Mouse (Mus musculus): ENCODE measurements around the gene Ypel4. TPM values are rescaled to one million over a fixed set of nuclear protein-coding genes. Genes with fewer than 3 reads are reported as not detected.

The Ypel4 gene
- polyA plus RNA-seq, 1 experiment from 2014 or later, result 7.4 TPM

DNA sequence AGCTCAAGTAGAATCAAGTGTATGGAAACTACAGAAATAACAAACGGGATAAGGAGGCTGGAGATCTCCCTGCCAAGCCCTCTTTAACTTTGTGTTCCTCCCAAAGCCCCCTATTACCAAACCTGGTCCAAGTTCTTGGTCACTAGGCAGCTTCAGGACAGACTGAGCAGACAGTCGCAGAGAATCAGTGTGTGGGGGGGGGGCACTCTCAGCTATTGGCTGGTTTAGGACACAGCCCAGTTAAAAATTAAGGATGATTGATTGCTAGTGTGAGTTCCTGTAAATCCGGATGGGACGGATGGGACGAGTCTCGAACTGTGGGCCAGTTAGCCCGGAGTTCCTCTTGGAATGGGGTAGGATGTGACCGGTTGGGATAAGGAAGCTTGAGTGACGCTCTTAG lies 41.4 kb downstream of the Ypel4 start, which contains the start of gene Serping1:
Serping1 (minus strand) TSS at position 204 of the 400 bp plus-strand sequence.
- Histone ChIP-seq H3K9ac (ENCODE audit: low read length) (peak within 1 kb of the TSS; percentile 9; the same call in 1 of the 2 replicates), H3K4me1 (ENCODE audit: control insufficient read depth, insufficient read depth, low read length) (peaks cover 4% of the 10 kb centered on the region; the same call in 1 of the 2 replicates), H3K36me3 (ENCODE audit: control insufficient read depth, insufficient read depth, low read length) (no peaks in the 10 kb centered on the region), H3K4me3 (ENCODE audit: low read depth, low read length) (peak within 1 kb of the TSS; percentile 6; the same call in 1 of the 2 replicates), H3K27me3 (ENCODE audit: control insufficient read depth, insufficient read depth, low read length) (no peaks in the 10 kb centered on the region), H3K9me3 (ENCODE audit: control insufficient read depth, low read length) (no peaks in the 10 kb centered on the region), H3K4me2 (ENCODE audit: low read depth, severe bottlenecking) (peak within 1 kb of the TSS; percentile 33), H3K27ac (replicated peaks; ENCODE audit: low read depth, low read length) (no peak within 1 kb of the TSS)
- DNase-seq (ENCODE audit: low spot score) (no peak), ATAC-seq (ENCODE audit: insufficient number of reproducible peaks, low FRiP score, low TSS enrichment, low read depth) (peak; percentile 36; the same call in 1 of the 2 replicates)
- 67% methylated on average over 9 of the region's 9 CpGs for WGBS

DNA sequence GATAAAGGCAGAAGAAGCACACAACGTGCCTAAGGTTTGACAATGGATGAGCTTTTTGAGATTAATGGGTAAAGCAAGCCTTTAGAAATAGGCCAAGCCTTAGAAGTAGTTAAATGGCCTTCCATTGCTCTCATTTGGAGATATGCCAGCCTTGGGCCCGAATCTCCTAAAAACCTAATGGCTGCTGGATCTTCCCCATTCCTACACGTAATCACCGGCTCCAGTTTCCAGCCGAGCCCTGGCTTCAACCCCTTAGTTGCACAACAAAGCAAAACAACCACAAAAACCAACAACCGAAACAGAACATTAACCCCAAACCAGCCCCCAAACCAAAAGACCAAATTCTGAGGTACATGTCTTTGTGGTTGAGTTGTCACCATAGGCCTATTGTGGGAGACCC lies 41.8 kb downstream of the Ypel4 start:
- ATAC-seq (ENCODE audit: insufficient number of reproducible peaks, low FRiP score, low TSS enrichment, low read depth) (no peak), DNase-seq (ENCODE audit: low spot score) (no peak)
- no peaks in the 10 kb centered on the region for H3K9me3 ChIP-seq (ENCODE audit: control insufficient read depth, low read length)
- no peaks in the 10 kb centered on the region for H3K36me3 ChIP-seq (ENCODE audit: control insufficient read depth, insufficient read depth, low read length)
- H3K4me2 ChIP-seq (ENCODE audit: low read depth, severe bottlenecking), result no peak overlapping the region
- 88% methylated on average over 6 of the region's 6 CpGs for WGBS
- no peaks in the 10 kb centered on the region for H3K27me3 ChIP-seq (ENCODE audit: control insufficient read depth, insufficient read depth, low read length)
- H3K4me1 ChIP-seq (ENCODE audit: control insufficient read depth, insufficient read depth, low read length), result peaks cover 4% of the 10 kb centered on the region; the same call in 1 of the 2 replicates
- no peak overlapping the region for H3K9ac ChIP-seq (ENCODE audit: low read length)
- H3K4me3 ChIP-seq (ENCODE audit: low read depth, low read length), result no peak overlapping the region
- no peak overlapping the region for H3K27ac ChIP-seq (replicated peaks; ENCODE audit: low read depth, low read length)

DNA sequence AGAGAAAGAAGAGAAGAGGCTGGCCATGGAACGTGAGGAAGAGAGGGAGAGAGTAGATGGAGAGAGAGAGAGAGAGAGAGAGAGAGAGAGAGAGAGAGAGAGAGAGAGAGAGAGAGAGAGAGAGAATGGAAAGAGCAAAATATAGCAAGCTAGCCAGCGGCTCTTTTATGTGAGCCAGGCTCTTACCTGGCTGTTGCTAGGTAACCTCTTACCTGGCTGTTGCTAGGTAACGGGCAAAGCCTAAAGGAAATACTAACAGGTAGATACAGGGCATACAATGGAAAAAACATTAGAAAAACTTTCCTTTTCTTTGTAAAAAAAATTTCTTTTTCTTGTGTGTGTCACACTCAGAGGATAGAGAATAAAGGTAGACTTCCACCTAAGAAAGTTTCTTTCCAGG lies 43.8 kb downstream of the Ypel4 start:
- Histone ChIP-seq H3K4me2 (ENCODE audit: low read depth, severe bottlenecking) (no peak overlapping the region), H3K4me1 (ENCODE audit: control insufficient read depth, insufficient read depth, low read length) (peaks cover 4% of the 10 kb centered on the region; the same call in 1 of the 2 replicates), H3K9ac (ENCODE audit: low read length) (no peak overlapping the region), H3K9me3 (ENCODE audit: control insufficient read depth, low read length) (no peaks in the 10 kb centered on the region), H3K4me3 (ENCODE audit: low read depth, low read length) (no peak overlapping the region), H3K27ac (replicated peaks; ENCODE audit: low read depth, low read length) (no peak overlapping the region), H3K36me3 (ENCODE audit: control insufficient read depth, insufficient read depth, low read length) (no peaks in the 10 kb centered on the region), H3K27me3 (ENCODE audit: control insufficient read depth, insufficient read depth, low read length) (no peaks in the 10 kb centered on the region)
- 62% methylated on average over 3 of the region's 3 CpGs for WGBS
- DNase-seq (ENCODE audit: low spot score) (no peak), ATAC-seq (ENCODE audit: insufficient number of reproducible peaks, low FRiP score, low TSS enrichment, low read depth) (no peak)

DNA sequence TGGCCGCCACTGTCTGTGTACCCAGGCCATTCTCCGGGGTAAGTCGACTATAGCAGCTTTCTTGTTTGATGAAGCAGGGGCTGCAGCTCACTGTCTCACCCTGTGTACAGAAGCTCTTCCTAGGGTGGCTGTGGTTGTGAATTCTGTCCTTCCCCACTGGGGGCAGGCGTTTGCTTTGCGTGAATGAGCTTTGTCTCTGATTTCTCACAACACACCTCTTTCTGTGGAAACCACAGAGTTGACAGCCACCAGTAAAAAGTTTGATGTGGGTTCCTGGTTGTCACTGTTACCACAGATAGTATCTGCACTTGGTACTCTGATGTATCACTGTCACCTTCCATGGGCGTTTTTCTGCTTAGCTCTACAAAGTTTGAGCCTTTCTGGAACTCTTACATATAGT lies 45.4 kb downstream of the Ypel4 start:
- no peak for DNase-seq (ENCODE audit: low spot score)

DNA sequence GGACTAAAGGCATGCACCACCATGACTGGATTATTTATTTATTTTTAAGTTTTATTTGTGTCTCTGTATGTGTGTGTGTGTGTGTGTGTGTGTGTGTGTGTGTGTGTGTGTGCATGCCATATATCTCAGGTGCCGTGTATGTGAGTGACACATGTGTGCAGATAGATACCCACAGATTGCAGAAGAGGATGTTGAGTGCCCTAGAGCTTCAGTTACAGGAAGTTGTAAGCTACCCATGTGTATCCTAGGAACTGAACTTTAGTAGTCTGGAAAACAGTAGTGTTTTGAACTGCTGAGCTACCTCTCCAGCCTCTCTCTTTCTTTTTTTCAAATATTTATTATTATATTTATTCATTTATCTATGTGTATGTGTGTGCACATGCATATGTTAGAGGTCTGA lies 49.5 kb downstream of the Ypel4 start:
- no peaks in the 10 kb centered on the region for H3K9me3 ChIP-seq (ENCODE audit: control insufficient read depth, low read length)
- ATAC-seq (ENCODE audit: insufficient number of reproducible peaks, low FRiP score, low TSS enrichment, low read depth) (no peak), DNase-seq (ENCODE audit: low spot score) (no peak)
- no peak overlapping the region for H3K27ac ChIP-seq (replicated peaks; ENCODE audit: low read depth, low read length)
- no peaks in the 10 kb centered on the region for H3K36me3 ChIP-seq (ENCODE audit: control insufficient read depth, insufficient read depth, low read length)
- H3K4me1 ChIP-seq (ENCODE audit: control insufficient read depth, insufficient read depth, low read length), result no peaks in the 10 kb centered on the region
- no peak overlapping the region for H3K4me2 ChIP-seq (ENCODE audit: low read depth, severe bottlenecking)
- H3K27me3 ChIP-seq (ENCODE audit: control insufficient read depth, insufficient read depth, low read length), result no peaks in the 10 kb centered on the region
- H3K4me3 ChIP-seq (ENCODE audit: low read depth, low read length), result no peak overlapping the region
- H3K9ac ChIP-seq (ENCODE audit: low read length), result no peak overlapping the region
- 94% methylated on average over 1 of the region's 1 CpGs for WGBS

More for the DNA sequence above, 45.4 kb downstream of the Ypel4 start:
- no peak overlapping the region for H3K27ac ChIP-seq (replicated peaks; ENCODE audit: low read depth, low read length)
- H3K9me3 ChIP-seq (ENCODE audit: control insufficient read depth, low read length), result no peaks in the 10 kb centered on the region
- no peak overlapping the region for H3K4me2 ChIP-seq (ENCODE audit: low read depth, severe bottlenecking)
- no peaks in the 10 kb centered on the region for H3K27me3 ChIP-seq (ENCODE audit: control insufficient read depth, insufficient read depth, low read length)
- no peak for ATAC-seq (ENCODE audit: insufficient number of reproducible peaks, low FRiP score, low TSS enrichment, low read depth)
- no peak overlapping the region for H3K9ac ChIP-seq (ENCODE audit: low read length)
- no peak overlapping the region for H3K4me3 ChIP-seq (ENCODE audit: low read depth, low read length)
- WGBS, result 62% methylated on average over 6 of the region's 6 CpGs
- no peaks in the 10 kb centered on the region for H3K36me3 ChIP-seq (ENCODE audit: control insufficient read depth, insufficient read depth, low read length)
- H3K4me1 ChIP-seq (ENCODE audit: control insufficient read depth, insufficient read depth, low read length), result peaks cover 4% of the 10 kb centered on the region; the same call in 1 of the 2 replicates

DNA sequence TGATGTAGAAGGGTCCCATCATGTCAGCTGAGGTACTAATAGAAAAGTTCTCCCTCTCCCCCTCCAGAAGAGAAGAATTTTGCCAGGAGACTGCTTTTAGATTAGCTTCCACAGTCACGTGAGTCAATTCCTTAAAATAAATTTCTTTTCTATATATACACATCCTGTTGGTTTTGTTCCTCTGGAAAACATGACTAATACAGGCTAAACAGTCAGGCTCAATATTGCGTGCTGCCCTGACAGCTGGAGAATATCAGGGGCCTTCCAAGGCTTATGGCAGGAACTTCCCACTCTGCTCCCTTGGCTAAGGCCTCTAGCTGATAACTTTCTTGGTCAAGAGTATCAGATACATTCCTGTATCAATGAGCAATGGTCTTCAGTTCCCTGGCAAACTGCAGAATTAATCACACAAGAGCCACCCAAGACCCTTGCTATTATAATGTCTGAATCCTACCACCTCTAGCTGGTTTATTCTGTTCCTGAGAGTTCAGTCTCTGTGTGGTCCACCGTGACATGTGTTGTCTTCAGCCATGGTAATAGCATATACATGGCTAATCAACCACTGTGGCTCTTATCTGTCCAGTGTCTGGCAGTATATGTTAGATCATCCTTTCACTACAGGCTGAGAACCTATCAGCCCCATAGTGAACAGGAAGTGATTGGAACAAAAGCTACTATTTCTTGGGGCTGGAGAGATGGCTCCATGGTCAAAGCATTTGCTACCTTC lies 50.1 kb downstream of the Ypel4 start:
- H3K36me3 ChIP-seq (ENCODE audit: control insufficient read depth, insufficient read depth, low read length), result no peaks in the 10 kb centered on the region
- no peaks in the 10 kb centered on the region for H3K4me1 ChIP-seq (ENCODE audit: control insufficient read depth, insufficient read depth, low read length)
- no peak overlapping the region for H3K27ac ChIP-seq (replicated peaks; ENCODE audit: low read depth, low read length)
- WGBS, result 88% methylated on average over 3 of the region's 3 CpGs
- H3K9ac ChIP-seq (ENCODE audit: low read length), result no peak overlapping the region
- no peaks in the 10 kb centered on the region for H3K9me3 ChIP-seq (ENCODE audit: control insufficient read depth, low read length)
- no peak for DNase-seq (ENCODE audit: low spot score)
- no peaks in the 10 kb centered on the region for H3K27me3 ChIP-seq (ENCODE audit: control insufficient read depth, insufficient read depth, low read length)
- no peak for ATAC-seq (ENCODE audit: insufficient number of reproducible peaks, low FRiP score, low TSS enrichment, low read depth)
- H3K4me2 ChIP-seq (ENCODE audit: low read depth, severe bottlenecking), result no peak overlapping the region
- no peak overlapping the region for H3K4me3 ChIP-seq (ENCODE audit: low read depth, low read length)

MicroRNAs within 50 kb of the gene (microRNA counts, 519-probe panel; counts per million panel counts)
- 6,747 counts per million, percentile 98 among the panel's probes with 10 or more counts for microRNA mmu-miR-130a

Small RNAs within 50 kb of the gene (microRNA-seq; reads per million reads assigned to microRNA genes)
- 32,399 reads per million, percentile 98 among the genes with 10 or more reads in this experiment for gene Mir130a

Other genes with a start within 250 kb of the Ypel4 start
- gene Ctnnd1, start 83.3 kb upstream of the Ypel4 start, polyA plus RNA-seq (2014; fragmentation: Nextera tagmentation; extraction: Ambion mirVana), result 35.2 and 38.7 TPM in 2 replicates
- gene Btbd18, start 75.0 kb upstream of the Ypel4 start, polyA plus RNA-seq (2014; fragmentation: Nextera tagmentation; extraction: Ambion mirVana), result 0.09 and 0.37 TPM in 2 replicates
- gene Selenoh, start 63.3 kb upstream of the Ypel4 start, polyA plus RNA-seq (2014; fragmentation: Nextera tagmentation; extraction: Ambion mirVana), result 485 and 509 TPM in 2 replicates
- not detected in 2 replicates for gene Gm28635, start 56.0 kb upstream of the Ypel4 start, polyA plus RNA-seq (2014; fragmentation: Nextera tagmentation; extraction: Ambion mirVana)
- 54.1 and 55.4 TPM in 2 replicates for gene Med19, start 55.7 kb upstream of the Ypel4 start, polyA plus RNA-seq (2014; fragmentation: Nextera tagmentation; extraction: Ambion mirVana)
- 129 TPM in 2 replicates for gene Tmx2, start 54.9 kb upstream of the Ypel4 start, polyA plus RNA-seq (2014; fragmentation: Nextera tagmentation; extraction: Ambion mirVana)
- gene Zdhhc5, start 18.9 kb upstream of the Ypel4 start, polyA plus RNA-seq (2014; fragmentation: Nextera tagmentation; extraction: Ambion mirVana), result 31.1 and 32.6 TPM in 2 replicates
- gene Clp1, start 6.7 kb upstream of the Ypel4 start, polyA plus RNA-seq (2014; fragmentation: Nextera tagmentation; extraction: Ambion mirVana), result 57.3 and 57.6 TPM in 2 replicates
- gene Gm19426, start 9.6 kb downstream of the Ypel4 start, polyA plus RNA-seq (2014; fragmentation: Nextera tagmentation; extraction: Ambion mirVana), result 4.6 and 6.1 TPM in 2 replicates
- gene Serping1, start 41.4 kb downstream of the Ypel4 start, polyA plus RNA-seq (2014; fragmentation: Nextera tagmentation; extraction: Ambion mirVana), result 12.4 and 13.3 TPM in 2 replicates
- gene Ube2l6, start 64.8 kb downstream of the Ypel4 start, polyA plus RNA-seq (2014; fragmentation: Nextera tagmentation; extraction: Ambion mirVana), result 21.9 and 23.3 TPM in 2 replicates
- gene Smtnl1, start 88.6 kb downstream of the Ypel4 start, polyA plus RNA-seq (2014; fragmentation: Nextera tagmentation; extraction: Ambion mirVana), result 0.10 and 0.32 TPM in 2 replicates
- 46.9 and 53.6 TPM in 2 replicates for gene Timm10, start 92.9 kb downstream of the Ypel4 start, polyA plus RNA-seq (2014; fragmentation: Nextera tagmentation; extraction: Ambion mirVana)
- gene Slc43a1, start 104.8 kb downstream of the Ypel4 start, polyA plus RNA-seq (2014; fragmentation: Nextera tagmentation; extraction: Ambion mirVana), result 36.0 and 37.8 TPM in 2 replicates
- 0.75 and 0.96 TPM in 2 replicates for gene Rtn4rl2, start 152.7 kb downstream of the Ypel4 start, polyA plus RNA-seq (2014; fragmentation: Nextera tagmentation; extraction: Ambion mirVana)
- gene Slc43a3, start 202.5 kb downstream of the Ypel4 start, polyA plus RNA-seq (2014; fragmentation: Nextera tagmentation; extraction: Ambion mirVana), result 31.6 and 31.7 TPM in 2 replicates
- gene Prg2, start 246.4 kb downstream of the Ypel4 start, polyA plus RNA-seq (2014; fragmentation: Nextera tagmentation; extraction: Ambion mirVana), result 0.47 and 0.48 TPM in 2 replicates

Data from limb, embryonic 11.5 days (tissue).